Mouse (Mus musculus) urinary bladder, postnatal 4 days (tissue): ENCODE results near the gene Nxph3.

Source experiments
- DNase-seq, 2 experiments: peaks; one replicate each; pipeline ENCODE4 v3.0.0; 2021 to 2022; ENCODE audit warnings: low spot score in 2 of 2

The Nxph3 gene

GRCm38 (mm10) chr11:95493950-95494349 lies 20.4 kb downstream of the Nxph3 start:
- no peak for DNase-seq

- no peak for DNase-seq
Measured at GRCm38 (mm10) chr11:95493010-95493409, 21.4 kb downstream of the Nxph3 start.

DNA sequence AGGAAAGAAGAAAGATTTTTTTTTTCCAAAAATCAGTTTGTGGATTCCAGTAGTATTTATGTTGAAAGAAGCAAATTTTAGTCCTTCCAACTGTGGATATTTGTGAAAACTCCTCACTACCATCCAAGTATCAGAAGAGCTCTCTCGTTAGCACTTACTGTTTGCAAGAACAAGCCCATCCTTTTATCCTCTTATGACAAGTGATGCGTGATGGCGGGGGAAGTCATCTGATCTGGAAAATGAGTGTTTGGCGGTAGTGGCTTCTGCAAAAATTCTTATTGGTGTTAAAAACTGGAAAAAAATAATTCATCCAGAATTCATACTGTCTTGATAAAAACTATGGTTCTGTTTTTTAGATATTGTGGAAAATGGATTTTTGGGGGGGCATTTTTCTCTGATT lies 22.1 kb downstream of the Nxph3 start:
- DNase-seq, result no peak

- DNase-seq, result no peak
Measured at GRCm38 (mm10) chr11:95490104-95490503, 24.3 kb downstream of the Nxph3 start.

DNA sequence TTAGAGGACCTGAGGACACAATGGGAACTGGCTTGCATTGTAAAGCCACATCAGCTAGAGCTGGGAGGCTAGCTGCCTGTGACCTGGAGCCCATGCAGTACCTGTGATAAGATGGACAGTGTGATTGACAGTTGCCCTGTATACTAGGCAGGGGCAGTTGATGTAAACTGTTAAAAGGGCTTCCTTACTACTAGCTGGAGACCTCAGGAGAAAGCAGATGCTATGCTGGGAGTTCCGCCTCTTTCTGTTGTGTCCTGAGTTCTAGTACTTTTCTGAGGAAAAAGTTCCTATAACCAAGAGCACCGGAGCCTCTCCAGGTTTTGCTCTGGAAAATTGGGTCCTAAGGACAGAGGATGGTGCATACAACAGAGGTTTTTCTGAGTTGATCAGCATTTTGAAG lies 27.1 kb downstream of the Nxph3 start:
- DNase-seq, result no peak

DNA sequence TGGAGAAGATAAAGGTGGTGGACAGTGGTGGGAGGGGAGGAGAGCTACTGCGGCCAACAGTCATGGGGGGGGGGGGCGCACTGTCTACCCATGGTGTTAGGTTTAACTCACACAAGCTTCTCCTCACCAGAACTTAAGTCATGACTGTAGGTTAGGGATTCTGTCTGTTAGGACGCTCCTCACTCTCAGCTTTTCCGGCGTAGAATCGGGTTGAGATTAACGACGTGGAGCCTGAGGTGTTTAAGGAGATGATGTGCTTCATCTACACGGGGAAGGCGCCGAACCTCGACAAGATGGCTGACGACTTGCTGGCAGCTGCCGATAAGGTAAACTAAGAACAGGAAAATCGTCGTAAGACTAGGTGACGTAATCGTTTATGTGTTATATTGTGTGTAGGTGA lies 28.7 kb downstream of the Nxph3 start:
- no peak for DNase-seq

DNA sequence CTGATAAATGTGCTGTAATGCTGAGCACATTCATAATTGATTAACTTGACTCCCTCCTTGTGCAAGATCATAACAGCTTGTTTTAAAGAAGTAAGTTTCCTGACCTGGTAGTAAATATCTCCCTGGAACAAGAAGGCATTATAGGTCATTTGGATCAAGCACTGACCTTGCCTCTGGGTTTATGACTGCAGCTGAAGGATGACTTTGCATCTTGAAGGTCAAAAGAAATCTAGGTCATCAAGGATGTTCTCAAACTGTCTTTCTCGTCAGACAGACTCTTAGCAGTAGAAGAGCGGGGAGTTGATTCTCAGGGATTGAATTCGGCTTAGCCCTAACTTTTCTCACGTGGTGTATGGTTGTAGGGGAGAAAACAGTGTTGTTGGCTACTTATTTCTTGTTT lies 33.7 kb downstream of the Nxph3 start:
- DNase-seq, result no peak

- DNase-seq, result no peak
Measured at GRCm38 (mm10) chr11:95479458-95479857, 34.9 kb downstream of the Nxph3 start.

GRCm38 (mm10) chr11:95476323-95476722 lies 38.0 kb downstream of the Nxph3 start:
- DNase-seq, result no peak

DNA sequence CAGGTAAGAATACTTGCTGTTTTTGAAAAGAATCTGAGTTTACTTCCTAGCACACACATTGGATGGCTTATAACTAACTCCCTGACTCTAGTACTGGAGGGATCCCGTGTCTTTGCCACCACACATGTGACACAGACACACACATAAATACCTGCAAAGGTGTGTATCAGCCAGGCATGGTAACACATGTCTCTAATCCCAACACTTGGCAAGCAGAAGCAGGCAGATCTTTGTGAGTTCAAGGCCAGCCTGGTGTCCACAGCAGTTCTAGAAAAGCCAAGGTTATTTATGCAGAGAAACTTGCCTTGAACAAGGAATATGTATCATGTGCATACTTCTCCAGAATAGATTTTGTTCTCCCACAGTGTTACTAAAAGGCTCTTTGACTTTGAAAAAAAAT lies 40.9 kb downstream of the Nxph3 start:
- DNase-seq, result no peak

DNA sequence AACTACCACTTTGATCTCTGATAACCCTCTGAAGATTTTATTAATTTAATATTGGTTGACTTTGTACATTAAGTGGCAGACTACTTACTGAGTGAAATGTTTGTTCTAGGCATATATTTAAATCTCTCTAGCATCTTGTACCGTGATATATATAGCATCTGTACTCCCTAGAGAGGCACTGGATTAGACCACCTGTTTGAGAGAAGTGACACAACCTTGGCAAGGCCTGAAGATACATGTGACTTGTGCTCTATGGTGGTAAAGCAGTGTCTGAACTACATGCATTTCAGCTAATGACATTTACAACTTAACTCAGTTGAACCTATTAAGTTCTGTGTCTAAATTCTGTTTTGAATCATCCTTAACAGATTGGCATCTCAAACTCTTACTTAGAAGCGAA lies 41.4 kb downstream of the Nxph3 start:
- no peak for DNase-seq

DNA sequence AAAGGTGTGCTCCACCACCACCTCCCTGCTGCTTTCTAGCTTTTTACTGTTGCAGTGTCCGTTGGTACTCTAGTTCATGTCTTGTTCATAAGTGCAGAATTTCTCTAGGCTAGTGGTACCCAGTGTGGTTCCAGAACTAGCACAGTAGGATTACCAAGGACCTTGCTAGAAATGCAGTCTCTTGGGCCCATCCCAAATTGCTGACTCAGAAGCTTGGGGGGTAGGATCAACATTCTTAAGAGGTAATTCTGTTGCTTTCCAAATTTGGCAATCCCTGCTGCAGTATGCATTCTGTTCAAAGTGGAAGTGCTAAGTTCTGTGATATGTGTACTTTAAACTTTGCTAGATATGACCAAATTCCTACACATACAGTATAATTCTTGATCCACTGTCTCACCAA lies 46.6 kb downstream of the Nxph3 start:
- DNase-seq, result no peak

- DNase-seq, result no peak
Measured at GRCm38 (mm10) chr11:95462168-95462567, 52.2 kb downstream of the Nxph3 start.

DNA sequence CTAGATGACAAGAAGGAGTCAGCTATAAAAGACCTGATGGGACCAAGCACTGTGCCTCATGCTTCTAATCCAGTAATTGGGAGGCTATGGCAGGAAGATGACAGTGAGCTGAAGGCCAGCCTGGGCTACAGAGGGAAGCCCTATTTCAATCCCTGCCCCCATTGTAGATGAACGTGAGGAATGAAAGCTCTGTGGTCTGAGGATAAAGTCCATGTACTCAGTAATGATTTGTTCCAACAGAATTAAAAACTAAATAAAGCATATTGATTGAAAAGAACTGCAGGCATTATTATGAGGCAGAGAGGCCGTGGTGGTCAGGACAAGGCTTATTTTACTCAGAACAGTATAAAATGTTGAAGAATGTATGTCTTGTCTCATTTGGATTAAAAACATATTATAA lies 53.5 kb downstream of the Nxph3 start:
- no peak for DNase-seq
